15 mouse cellular contexts compared by ENCODE assay signal in the genomic region with DNA sequence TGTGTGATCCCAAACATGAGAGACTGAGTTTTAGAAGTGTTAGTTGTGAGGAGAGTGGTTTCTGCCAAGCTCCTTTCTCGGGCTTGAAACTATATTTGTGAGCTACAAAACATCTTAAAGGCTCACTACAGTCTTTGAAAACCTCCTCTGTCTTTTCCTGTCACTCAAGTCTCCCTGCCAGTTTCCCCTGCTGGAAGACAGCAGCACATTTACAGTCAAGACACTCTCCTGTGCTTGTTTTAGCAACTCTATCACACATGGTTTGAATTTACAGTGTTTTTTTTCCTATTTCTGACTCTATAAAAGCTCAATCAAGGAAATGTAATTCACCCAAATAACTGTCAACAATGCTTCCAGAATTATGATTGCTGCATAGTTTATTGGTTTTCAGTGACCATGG.
"Had no signal": no experiment of that assay in that cellular context is flagged by ENCODE, and none has a peak within 500 bp of the region (broad histone marks: within the 10 kb centered on the region; RNA-seq: fewer than 3 reads in every experiment).

No protein-coding gene starts in this region.

- H3K4me1 ChIP-seq: limb, embryonic 10.5 days; liver, embryonic 15.5 days; midbrain, embryonic 10.5 days; neural tube, embryonic 13.5 days had no signal

- H3K4me2 ChIP-seq: liver, embryonic 11.5 days; liver, embryonic 15.5 days; lung, embryonic 14.5 days; neural tube, embryonic 13.5 days had no signal

- H3K9ac ChIP-seq: liver, embryonic 15.5 days; lung, embryonic 14.5 days; neural tube, embryonic 13.5 days had no signal

- H3K36me3 ChIP-seq: limb, embryonic 10.5 days; liver, embryonic 15.5 days; midbrain, embryonic 10.5 days; neural tube, embryonic 13.5 days had no signal

- DNase-seq: kidney, adult 8-10 months; kidney, postnatal 25 days; layer of hippocampus, adult 9-11 months; lung, embryonic 14.5 days; lung, postnatal 10 days; lung, postnatal 4 days; midbrain, embryonic 14.5 days; retina, postnatal 1 day; right cerebral cortex, postnatal 25 days; thymus, postnatal 4 days had no signal

- H3K9me3 ChIP-seq: limb, embryonic 10.5 days; liver, embryonic 15.5 days; midbrain, embryonic 10.5 days; neural tube, embryonic 13.5 days had no signal

- H3K4me3 ChIP-seq: limb, embryonic 10.5 days; liver, embryonic 15.5 days; midbrain, embryonic 10.5 days; neural tube, embryonic 13.5 days had no signal

- H3K27ac ChIP-seq: limb, embryonic 10.5 days; liver, embryonic 15.5 days; midbrain, embryonic 10.5 days; neural tube, embryonic 13.5 days had no signal

- H3K27me3 ChIP-seq: liver, embryonic 15.5 days; neural tube, embryonic 13.5 days had no signal
